Mouse (Mus musculus): ENCODE measurements at regions not wholly inside any gene's neighbourhood (a gene's known extent, or its start where the extent isn't known, plus 50 kb on each side); places are given as distances from the start of the nearest gene placed in this dataset.

DNA sequence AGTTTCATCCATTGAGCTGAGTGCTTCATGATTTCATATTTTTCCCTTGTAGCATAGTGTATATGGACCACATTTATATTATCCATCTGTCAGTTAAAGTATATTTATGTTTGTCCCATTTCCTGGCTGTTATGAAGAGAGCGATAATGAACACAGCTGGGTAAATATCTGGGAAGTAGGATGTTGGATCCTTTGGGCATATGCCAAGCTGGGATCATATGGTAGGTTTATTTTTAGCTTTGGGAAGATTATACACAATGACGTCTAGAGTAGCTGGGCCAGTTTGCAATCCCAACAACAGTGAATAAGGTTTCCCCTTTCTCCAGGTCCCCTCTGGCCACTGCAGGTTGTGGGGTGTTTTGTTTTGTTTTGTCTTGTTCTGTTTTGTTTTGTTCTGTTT lies 164.5 kb downstream of the Gm765 start:
- no peak for DNase-seq (ENCODE audit: low spot score)

DNA sequence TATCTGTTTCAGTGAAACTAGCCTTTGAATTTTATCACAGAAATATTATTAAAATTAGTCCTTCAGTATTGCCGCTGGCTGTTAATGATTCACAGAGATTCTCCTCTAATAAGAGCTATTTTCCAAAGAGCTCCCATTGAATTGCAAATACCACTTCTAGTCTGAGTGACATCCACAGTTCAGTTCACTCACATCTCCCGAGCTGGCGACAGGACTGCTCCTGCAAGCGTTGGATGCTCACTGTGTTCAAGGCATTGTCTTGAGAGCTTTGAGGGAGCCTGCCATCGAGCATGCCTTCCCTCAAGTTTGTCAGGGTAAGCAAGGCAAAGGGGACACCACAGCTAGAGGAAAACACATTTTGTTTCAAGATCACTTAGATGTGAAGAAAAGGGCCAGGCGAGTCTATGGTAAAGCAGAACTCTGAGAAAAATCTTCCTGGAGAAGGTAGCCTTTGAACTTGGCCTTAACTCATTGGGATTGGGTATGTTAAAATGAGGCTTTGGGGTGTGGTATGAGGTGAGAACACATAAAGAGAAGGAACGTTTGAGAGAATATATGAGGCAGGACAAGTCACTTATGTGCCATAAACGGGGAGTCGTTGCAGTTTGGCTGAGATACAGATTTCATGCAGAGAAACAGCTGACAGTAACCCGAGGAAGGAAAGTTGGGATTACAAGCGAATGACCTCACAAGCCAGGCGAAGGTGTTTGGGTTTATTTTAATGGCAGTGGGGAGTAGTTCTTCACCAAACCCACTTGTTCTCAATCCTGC lies 193.3 kb downstream of the Gm765 start:
- DNase-seq (ENCODE audit: low spot score) = no peak

DNA sequence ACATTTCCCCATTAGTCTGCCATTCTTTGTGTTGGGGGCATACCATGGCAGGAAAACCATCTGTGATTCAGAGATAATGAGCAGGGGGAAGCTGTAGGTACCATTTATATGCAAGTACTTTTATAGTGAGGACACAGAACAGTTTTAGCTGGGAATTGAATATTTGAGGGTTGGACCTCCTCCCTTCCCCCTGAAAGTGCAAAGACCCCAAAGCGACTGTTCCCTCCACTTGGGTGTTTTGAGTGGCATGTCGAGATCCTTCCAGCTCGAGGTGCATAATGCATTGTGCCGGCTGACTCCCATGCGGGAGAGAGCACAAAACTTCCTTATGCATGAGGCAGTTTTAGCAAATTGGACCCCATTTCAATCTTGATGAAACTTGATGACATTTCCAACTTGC lies 194.7 kb downstream of the Gm765 start:
- DNase-seq (ENCODE audit: low spot score) = no peak

DNA sequence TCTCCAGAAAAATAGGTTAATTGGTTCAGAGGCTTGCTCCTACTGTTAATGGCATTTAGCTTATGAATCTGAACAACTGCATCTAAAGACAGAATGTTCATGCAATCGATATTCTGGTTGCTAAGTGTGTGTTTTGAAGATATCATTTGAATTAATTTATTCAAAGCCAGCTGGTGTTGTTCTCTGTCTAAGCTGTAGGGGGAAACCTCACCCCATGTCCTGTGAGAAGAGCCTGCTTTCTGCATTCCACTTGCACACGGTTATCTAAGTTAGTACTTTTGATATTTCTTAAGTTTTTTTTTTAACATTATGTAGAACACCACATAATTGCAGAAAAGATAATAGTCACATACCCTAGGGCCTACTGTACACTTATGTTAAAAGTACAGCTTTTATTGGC lies 209.6 kb downstream of the Gm765 start:
- DNase-seq (ENCODE audit: low spot score) = no peak

DNA sequence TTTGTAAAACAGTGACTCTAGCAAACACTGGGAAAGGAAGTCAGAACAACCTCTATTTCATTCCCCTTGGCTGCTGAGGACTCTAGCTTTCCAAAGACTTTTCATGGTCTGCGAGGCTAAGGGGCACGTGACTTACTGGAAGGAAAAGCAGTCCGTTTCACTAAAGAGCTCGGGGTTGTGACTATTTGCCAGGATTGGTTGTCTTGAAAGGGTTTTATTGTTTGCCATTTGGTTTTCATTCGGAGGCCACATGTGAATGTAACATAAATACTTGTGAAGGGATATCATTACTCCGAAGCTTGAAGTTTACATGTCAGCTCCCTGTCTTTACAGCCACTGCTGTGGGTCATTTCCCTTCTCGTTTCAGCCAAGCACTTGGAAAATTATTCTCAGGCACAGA lies 217.1 kb downstream of the Gm765 start:
- no peak for DNase-seq (ENCODE audit: low spot score)

DNA sequence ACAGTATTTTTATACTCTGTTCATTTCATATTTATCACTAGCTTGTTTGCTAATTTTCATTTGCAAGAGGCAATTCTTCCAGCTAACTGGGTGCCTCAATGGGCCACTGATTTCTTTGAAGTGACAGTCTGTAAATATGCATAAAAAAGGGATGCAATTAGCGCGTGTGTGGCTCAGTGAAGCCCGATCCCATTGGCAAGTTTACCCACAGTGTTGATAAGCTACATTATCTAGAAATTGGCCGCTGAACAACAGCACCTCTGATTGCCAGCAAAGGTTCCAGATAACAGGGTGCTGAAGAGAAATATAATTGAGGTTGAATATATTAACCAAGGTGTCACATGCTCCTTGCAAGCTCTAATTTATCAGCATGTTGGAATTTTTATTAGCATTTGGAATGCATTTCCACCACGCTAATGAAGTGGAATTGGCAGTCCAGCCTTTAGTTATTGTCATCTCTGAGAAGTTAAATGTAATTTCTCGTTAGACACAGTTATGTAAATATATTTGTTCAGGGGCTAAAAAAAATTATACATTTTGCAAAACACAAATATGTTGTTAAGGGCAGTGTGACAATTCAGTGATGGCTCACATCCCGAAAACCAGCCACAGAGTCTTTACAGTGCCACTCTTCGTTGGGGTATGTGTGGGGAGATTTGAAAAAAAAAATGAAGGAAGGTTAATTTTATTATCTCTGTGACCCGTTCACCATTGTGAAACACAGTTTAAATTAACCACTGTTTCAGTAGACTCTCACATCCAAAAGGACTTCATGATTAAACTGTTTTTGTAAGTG lies 224.0 kb downstream of the Gm765 start:
- no peak for DNase-seq (ENCODE audit: low spot score)

DNA sequence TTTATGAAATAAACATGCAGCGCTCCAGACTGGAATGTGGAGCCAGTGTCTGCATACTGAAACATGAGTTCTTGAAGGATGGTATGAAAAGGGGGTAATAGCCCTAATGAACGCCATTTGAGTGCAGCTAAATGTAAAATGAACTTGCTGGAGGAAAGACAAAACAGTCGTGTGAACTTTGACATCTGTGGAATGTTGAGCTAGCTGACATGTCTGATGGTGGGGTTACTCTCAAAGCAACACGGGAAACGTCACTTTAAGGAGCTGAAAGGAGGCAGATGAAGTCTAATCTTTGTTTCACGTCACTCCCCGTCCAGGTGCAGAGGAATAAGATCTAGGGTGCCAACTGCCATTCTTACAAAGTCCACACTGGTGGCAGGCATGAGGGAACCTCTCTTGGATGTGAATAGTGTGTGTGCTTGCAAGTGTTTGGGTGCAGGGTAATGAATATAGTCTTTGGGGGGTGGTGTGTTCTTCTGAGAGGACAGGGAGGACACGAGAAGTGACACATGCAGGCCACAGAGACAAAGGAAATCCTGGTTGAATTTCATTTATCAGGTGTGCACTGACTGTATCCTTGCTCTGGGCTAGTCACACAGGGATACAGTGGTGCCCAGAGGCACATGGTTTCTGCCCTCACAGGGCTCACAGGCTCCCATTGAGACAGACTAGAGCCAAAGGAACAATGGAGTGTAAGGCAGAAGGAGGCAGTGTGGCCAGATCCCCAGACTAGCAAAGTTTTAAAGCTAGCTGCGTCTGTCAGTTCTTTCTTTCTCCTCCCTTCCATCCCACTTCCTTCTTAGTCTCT lies 228.0 kb downstream of the Gm765 start:
- no peak for DNase-seq (ENCODE audit: low spot score)

DNA sequence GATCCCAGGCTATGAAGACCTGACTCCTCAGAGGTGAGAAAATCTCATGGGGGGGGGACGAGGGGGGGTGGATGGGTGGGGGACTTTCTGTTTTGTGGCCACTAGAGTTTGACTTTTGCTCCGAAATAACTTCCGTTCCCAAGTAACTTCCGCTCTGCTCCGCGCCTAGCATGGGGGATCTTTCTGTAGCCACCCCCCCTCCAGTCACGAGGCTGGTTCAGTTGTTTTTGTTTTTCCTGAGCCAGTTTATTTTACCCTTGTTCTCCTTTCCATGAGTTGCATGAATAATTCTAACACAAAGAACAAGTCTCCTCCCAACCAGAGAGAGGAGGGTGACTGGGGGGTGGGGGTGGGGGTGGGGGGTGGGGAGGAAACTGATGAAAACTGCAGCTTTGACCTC lies 228.8 kb downstream of the Gm765 start:
- no peak for DNase-seq (ENCODE audit: low spot score)

DNA sequence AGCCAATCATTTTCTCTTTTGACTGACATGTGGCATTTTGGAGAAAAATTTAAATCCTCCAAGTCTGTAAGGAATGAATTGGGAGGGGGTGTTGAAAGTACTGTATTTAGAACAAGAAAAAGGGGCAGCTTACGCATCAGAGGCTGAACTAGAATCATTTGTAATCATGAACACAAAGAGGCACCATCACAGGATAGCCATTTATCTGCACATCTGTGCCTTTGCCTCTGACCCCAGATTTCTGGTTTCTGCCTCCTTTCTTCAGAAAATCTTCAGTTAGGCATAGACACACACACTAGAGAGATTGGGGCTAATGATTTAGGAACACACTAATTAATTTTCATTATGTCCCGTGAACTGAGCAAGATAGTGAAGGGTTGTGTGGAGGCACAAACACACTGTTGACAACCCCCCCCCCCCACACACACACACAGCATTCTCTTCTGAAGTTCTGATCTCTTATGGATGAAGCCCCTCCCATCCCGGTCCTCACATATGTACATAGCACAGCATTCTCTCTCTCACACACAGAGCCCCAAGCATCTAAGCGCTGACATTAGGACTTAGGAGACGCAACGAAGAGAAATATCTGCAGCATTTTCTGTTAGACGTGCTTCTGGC lies 229.9 kb downstream of the Gm765 start:
- no peak for DNase-seq (ENCODE audit: low spot score)

DNA sequence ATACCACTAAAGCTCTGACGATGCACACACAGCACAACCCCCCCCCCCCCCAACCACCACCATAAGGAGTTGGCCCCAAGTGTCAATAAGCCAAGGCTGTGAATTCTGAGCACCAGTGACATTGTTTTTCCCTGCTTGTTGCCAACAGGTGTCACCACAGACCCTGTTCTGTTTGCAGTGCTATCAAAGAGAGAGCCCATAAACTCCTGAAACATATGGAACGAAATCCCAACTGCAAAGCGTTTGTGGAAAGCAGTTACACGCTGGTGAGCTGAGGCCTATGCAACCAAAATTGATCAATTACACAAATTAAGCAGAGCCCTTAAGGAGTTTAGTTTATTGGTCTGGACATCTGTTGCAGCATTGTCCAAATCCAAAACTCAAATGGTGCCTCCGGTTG lies 235.4 kb downstream of the Gm765 start:
- DNase-seq (ENCODE audit: low spot score) = no peak

DNA sequence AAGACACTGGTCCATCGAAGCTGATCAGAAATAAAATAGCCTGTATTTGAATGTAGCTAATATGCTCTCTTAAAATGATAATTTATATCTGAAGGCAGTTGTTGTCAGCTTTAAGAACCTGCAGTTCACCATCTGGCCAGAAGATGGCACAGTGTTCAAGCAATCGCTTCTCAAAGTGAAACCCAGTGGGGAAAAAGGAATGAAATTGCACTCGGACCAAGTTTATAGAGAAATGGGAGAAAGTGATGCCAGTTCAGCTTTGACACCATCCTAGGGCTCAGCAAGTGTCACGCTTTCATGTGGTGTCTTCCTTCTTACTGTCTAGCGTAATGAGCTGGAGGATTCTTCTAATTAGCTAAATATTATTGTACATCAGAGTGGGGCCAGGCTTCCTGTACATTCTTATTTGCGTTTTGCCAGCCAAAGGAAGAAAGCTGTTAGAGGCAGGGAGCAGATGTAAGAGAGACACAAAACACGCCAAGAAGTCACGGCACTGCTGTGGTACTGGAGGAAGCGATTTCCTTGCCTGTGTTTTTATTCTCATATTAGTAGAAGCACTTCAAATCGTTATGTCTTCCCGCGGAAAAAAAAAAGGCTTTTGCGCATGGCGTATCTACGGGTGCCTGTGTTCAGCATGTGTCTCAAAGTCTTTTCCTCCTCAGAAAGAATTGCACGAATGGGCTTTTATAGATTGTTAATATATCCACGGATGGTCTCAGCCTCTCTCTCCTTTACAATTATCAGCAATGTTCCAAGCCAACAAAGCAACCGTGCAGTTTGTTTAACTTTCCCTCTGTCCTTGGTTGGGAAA lies 237.1 kb downstream of the Gm765 start:
- DNase-seq (ENCODE audit: low spot score) = peak; percentile 82

DNA sequence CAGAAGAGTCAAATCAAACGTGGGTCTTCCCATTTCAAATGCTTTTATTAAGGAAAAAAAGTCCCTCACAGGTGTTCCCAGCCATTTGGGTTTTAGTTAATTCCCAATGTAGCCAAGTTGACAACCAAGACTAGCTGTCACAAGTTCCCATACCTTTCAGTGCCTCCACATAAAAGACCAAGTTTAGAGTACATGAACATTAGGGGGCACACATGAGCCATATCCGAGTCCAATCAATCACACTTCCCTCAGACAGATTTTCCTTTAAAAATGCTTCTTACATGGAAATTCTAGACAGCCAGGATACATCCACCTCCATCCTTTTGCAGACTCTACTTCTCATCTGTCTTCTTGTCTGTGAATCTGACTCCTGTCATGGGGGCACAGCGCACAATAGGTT lies 238.1 kb downstream of the Gm765 start:
- DNase-seq (ENCODE audit: low spot score) = no peak

DNA sequence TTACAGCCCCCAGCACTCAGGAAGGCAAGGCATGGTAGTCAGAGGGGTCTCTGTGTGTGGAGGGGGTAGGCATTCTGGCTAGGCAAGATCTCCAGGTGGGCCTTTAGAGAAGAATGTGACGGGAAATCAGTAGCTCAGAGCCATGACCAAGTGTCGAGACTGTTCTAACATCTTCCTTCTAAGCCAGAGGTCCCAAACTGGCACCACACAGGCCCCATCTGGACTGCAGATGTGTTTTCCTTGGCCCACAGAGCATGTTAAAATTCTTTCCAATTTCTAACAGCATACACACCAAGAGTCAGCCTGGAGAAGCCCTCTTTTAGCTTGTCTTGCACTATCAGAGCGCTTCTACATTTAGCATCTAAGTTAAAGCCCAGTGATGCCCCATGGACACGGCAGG lies 241.5 kb downstream of the Gm765 start:
- no peak for DNase-seq (ENCODE audit: low spot score)

DNA sequence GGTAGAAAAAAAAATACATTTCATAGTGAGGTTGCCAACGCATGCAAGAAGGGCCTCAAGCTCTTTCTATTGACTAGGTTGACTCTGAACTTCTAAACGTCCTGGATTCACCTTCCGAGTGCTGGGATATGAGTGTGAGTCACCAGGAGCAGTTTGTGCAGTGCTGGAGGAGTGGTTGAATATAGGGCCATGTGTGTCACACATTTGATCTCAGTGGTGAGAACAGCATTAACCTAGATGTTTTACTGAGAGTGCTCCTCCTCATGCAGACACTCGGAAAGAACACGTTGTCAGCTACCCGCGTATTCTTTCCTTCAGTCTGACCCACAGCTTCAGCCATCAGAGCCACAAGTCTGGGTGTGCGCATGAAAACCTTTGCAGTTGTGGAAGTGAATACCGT lies 243.4 kb downstream of the Gm765 start:
- no peak for DNase-seq (ENCODE audit: low spot score)

DNA sequence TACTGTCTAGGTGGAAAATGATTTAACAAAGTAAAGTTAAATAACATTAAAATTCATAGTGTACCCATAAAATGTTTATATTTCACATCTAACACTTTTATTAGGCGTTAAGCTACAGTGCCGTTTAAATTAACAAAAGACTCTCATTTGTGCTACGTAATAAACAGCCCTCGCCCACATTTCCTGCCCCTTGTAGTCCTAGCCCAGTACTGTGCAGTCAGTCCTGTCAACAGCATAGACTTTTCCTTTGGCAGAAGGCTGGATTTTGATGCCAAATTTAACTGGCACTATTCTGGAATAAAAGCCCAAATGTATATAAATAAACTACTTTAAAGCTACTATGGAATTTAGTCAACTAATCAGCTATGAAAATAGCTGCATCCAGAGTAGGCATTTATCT lies 247.3 kb downstream of the Gm765 start:
- DNase-seq (ENCODE audit: low spot score) = no peak

DNA sequence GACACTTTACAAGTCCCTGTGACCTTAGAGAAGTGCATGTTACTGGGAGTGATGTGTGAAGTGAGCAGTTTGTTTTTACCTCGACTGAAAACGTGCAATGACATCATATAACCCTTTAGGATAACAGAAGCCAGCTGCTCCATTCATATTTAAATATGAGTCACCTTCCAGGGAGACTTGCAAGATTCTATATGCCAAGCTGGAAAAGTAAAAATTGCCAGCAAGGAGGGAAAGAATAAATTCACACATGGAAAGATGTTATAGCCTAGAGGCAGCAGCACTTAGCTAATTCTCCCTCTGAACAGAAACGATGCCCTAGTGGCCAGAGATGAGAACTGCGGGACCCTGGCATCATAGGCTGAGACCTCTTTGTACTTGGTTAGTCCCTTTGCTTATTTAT lies 253.4 kb downstream of the Gm765 start:
- no peak for DNase-seq (ENCODE audit: low spot score)

DNA sequence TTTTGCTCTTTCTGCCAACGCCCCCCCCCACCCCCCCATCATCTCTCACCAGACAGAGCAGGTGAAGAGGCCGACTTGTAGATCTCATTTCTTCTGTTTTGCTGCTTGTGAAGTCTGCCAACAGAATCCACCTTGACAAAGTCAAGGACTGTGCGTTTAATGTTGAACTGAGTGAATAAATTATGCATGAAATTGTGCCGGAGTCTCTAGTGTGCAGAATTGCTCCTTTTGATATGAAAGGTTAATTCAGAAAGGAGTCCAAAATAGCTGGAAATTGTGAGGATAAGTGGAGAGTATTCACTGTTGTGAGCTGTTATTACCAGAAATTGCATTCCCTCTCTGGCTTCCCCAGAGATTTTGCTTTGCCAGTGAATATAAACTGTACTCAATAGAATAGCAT lies 262.5 kb downstream of the Gm765 start:
- DNase-seq (ENCODE audit: low spot score) = no peak
